Mouse (Mus musculus) midbrain, embryonic 12.5 days (tissue): Measurements from ENCODE around the gene Ulk4. TPM values are rescaled to one million over a fixed set of nuclear protein-coding genes. Genes with fewer than 3 reads are reported as not detected.

Experiments used
- ATAC-seq: fragments of 200-750 bp; cut with Nextera tagmentation; 2 replicates; pipeline ENCODE4 v1.8.0; 2017; ENCODE audit warnings: low read depth, moderate TSS enrichment, moderate library complexity; ENCODE audit not compliant: low FRiP score
- H3K27ac ChIP-seq: fragments of 300-500 bp; sonication (generic); replicated peaks from 2 replicates; pipeline ENCODE4 v1.5.1; 2016; ENCODE audit warnings: mild to moderate bottlenecking
- H3K27me3 ChIP-seq: fragments of 300-500 bp; sonication (generic); 2 replicates; pipeline ENCODE4 v1.6.1; 2016; ENCODE audit warnings: mild to moderate bottlenecking
- H3K36me3 ChIP-seq: fragments of 300-500 bp; sonication (generic); 2 replicates; pipeline ENCODE4 v1.6.1; 2016
- H3K4me1 ChIP-seq: fragments of 300-500 bp; sonication (generic); 2 replicates; pipeline ENCODE4 v1.6.1; 2016
- H3K4me2 ChIP-seq: fragments of 300-500 bp; sonication (generic); replicated peaks from 2 replicates; pipeline ENCODE4 v1.6.1; 2016; ENCODE audit warnings: mild to moderate bottlenecking, moderate library complexity
- H3K4me3 ChIP-seq: fragments of 300-500 bp; sonication (generic); 2 replicates; pipeline ENCODE4 v1.5.1; 2016; ENCODE audit warnings: mild to moderate bottlenecking
- H3K9ac ChIP-seq: fragments of 300-500 bp; sonication (generic); replicated peaks from 2 replicates; pipeline ENCODE4 v1.6.1; 2016; ENCODE audit warnings: mild to moderate bottlenecking, moderate library complexity
- H3K9me3 ChIP-seq: fragments of 300-500 bp; sonication (generic); 2 replicates; pipeline ENCODE4 v1.6.1; 2016; ENCODE audit warnings: mild to moderate bottlenecking
- WGBS: fragments of 180-500 bp; shearing (Covaris S2); methylation state at CpG from one replicate; pipeline ENCODE4 v1.1.7; 2016; 5-methylcytosine and 5-hydroxymethylcytosine counted together
- polyA plus RNA-seq: library from polyadenylated mRNA; unstranded; fragments of >200 nt; fragmentation: Nextera tagmentation; extraction: Ambion mirVana; gene quantifications from 2 replicates; pipeline ENCODE4 v1.2.1, GENCODE M21; 2016

The Ulk4 gene
- polyA plus RNA-seq, 1 experiment from 2014 or later: 193 TPM

GRCm38 (mm10) chr9:121018524-121019315 lies 258.3 kb downstream of the Ulk4 start:
- no peaks in the 10 kb centered on the region for H3K27me3 ChIP-seq
- H3K9me3 ChIP-seq: no peaks in the 10 kb centered on the region
- ATAC-seq: no peak
- no peak overlapping the region for H3K4me3 ChIP-seq
- no peak overlapping the region for H3K9ac ChIP-seq
- no peak overlapping the region for H3K4me2 ChIP-seq
- WGBS: 95% methylated on average over 2 of the region's 2 CpGs
- H3K4me1 ChIP-seq: 0 out of 2 replicates have a peak, but pooled peaks cover 5% of the 10 kb centered on the region
- no peak overlapping the region for H3K27ac ChIP-seq
- no peaks in the 10 kb centered on the region for H3K36me3 ChIP-seq

- 68% methylated on average over 11 of the region's 11 CpGs for WGBS
- ATAC-seq: no peak
- H3K27me3 ChIP-seq: no peaks in the 10 kb centered on the region
- no peak overlapping the region for H3K27ac ChIP-seq
- no peak overlapping the region for H3K4me3 ChIP-seq
- no peaks in the 10 kb centered on the region for H3K9me3 ChIP-seq
- H3K36me3 ChIP-seq: no peaks in the 10 kb centered on the region
- no peak overlapping the region for H3K9ac ChIP-seq
- H3K4me1 ChIP-seq: 0 out of 2 replicates have a peak, but pooled peaks cover 5% of the 10 kb centered on the region
- H3K4me2 ChIP-seq: no peak overlapping the region
Measured at GRCm38 (mm10) chr9:121015810-121016502, 261.0 kb downstream of the Ulk4 start.

- no peak overlapping the region for H3K9ac ChIP-seq
- no peak overlapping the region for H3K4me2 ChIP-seq
- H3K36me3 ChIP-seq: no peaks in the 10 kb centered on the region
- H3K4me1 ChIP-seq: 0 out of 2 replicates have a peak, but pooled peaks cover 9% of the 10 kb centered on the region
- no peak overlapping the region for H3K4me3 ChIP-seq
- 41% methylated on average over 4 of the region's 4 CpGs for WGBS
- no peaks in the 10 kb centered on the region for H3K27me3 ChIP-seq
- no peak for ATAC-seq
- no peaks in the 10 kb centered on the region for H3K9me3 ChIP-seq
- H3K27ac ChIP-seq: no peak overlapping the region
Measured at GRCm38 (mm10) chr9:121011540-121011939, 265.5 kb downstream of the Ulk4 start.

GRCm38 (mm10) chr9:121010544-121010943 lies 266.5 kb downstream of the Ulk4 start:
- Histone ChIP-seq H3K27ac (no peak overlapping the region), H3K4me2 (no peak overlapping the region), H3K27me3 (no peaks in the 10 kb centered on the region), H3K9me3 (no peaks in the 10 kb centered on the region), H3K9ac (no peak overlapping the region), H3K36me3 (no peaks in the 10 kb centered on the region), H3K4me1 (0 out of 2 replicates have a peak, but pooled peaks cover 4% of the 10 kb centered on the region), H3K4me3 (no peak overlapping the region)
- WGBS: 39% methylated on average over 3 of the region's 3 CpGs
- ATAC-seq: no peak

GRCm38 (mm10) chr9:121005961-121006360 lies 271.0 kb downstream of the Ulk4 start:
- 84% methylated on average over 7 of the region's 7 CpGs for WGBS
- ATAC-seq: no peak
- H3K4me2 ChIP-seq: no peak overlapping the region
- H3K9me3 ChIP-seq: no peaks in the 10 kb centered on the region
- no peak overlapping the region for H3K9ac ChIP-seq
- no peaks in the 10 kb centered on the region for H3K36me3 ChIP-seq
- H3K27me3 ChIP-seq: no peaks in the 10 kb centered on the region
- H3K4me1 ChIP-seq: peaks cover 11% of the 10 kb centered on the region; the same call in 1 of the 2 replicates
- no peak overlapping the region for H3K4me3 ChIP-seq
- H3K27ac ChIP-seq: no peak overlapping the region

- Histone ChIP-seq H3K27ac (no peak overlapping the region), H3K9ac (no peak overlapping the region), H3K9me3 (no peaks in the 10 kb centered on the region), H3K4me2 (no peak overlapping the region), H3K36me3 (no peaks in the 10 kb centered on the region), H3K27me3 (no peaks in the 10 kb centered on the region), H3K4me3 (no peak overlapping the region), H3K4me1 (peaks cover 7% of the 10 kb centered on the region; the same call in 1 of the 2 replicates)
- 76% methylated on average over 15 of the region's 15 CpGs for WGBS
- ATAC-seq: no peak
Measured at GRCm38 (mm10) chr9:121001681-121002540, 275.1 kb downstream of the Ulk4 start.

- Histone ChIP-seq H3K4me1 (peaks cover 7% of the 10 kb centered on the region; the same call in 1 of the 2 replicates), H3K9me3 (no peaks in the 10 kb centered on the region), H3K27ac (no peak overlapping the region), H3K27me3 (no peaks in the 10 kb centered on the region), H3K36me3 (no peaks in the 10 kb centered on the region), H3K9ac (no peak overlapping the region), H3K4me2 (no peak overlapping the region), H3K4me3 (no peak overlapping the region)
- ATAC-seq: no peak
- 79% methylated on average over 7 of the region's 7 CpGs for WGBS
Measured at GRCm38 (mm10) chr9:121000641-121001320, 276.2 kb downstream of the Ulk4 start.

GRCm38 (mm10) chr9:120998696-120999095 lies 278.3 kb downstream of the Ulk4 start:
- no peaks in the 10 kb centered on the region for H3K36me3 ChIP-seq
- H3K4me3 ChIP-seq: no peak overlapping the region
- H3K9ac ChIP-seq: no peak overlapping the region

GRCm38 (mm10) chr9:120994223-120995155 lies 282.5 kb downstream of the Ulk4 start:
- Histone ChIP-seq H3K36me3 (no peaks in the 10 kb centered on the region), H3K27me3 (no peaks in the 10 kb centered on the region), H3K27ac (peak overlapping the region; percentile 60; the same call in 1 of the 2 replicates), H3K4me2 (no peak overlapping the region), H3K9ac (no peak overlapping the region), H3K9me3 (no peaks in the 10 kb centered on the region), H3K4me1 (peaks cover 26% of the 10 kb centered on the region), H3K4me3 (no peak overlapping the region)
- 68% methylated on average over 15 of the region's 15 CpGs for WGBS
- no peak; the same call in 1 of the 2 replicates for ATAC-seq

More at GRCm38 (mm10) chr9:120998696-120999095, 278.3 kb downstream of the Ulk4 start:
- Histone ChIP-seq H3K4me1 (peaks cover 14% of the 10 kb centered on the region), H3K4me2 (no peak overlapping the region), H3K9me3 (no peaks in the 10 kb centered on the region), H3K27me3 (no peaks in the 10 kb centered on the region), H3K27ac (no peak overlapping the region)
- 83% methylated on average over 11 of the region's 11 CpGs for WGBS
- ATAC-seq: no peak

- Histone ChIP-seq H3K9me3 (no peaks in the 10 kb centered on the region), H3K27me3 (no peaks in the 10 kb centered on the region), H3K4me2 (peak overlapping the region; percentile 18), H3K4me3 (no peak overlapping the region), H3K9ac (no peak overlapping the region), H3K4me1 (peaks cover 36% of the 10 kb centered on the region), H3K27ac (peak overlapping the region; percentile 60), H3K36me3 (no peaks in the 10 kb centered on the region)
- peak; percentile 54; the same call in 1 of the 2 replicates for ATAC-seq
- 45% methylated on average over 10 of the region's 10 CpGs for WGBS
Measured at GRCm38 (mm10) chr9:120993004-120993403, 284.0 kb downstream of the Ulk4 start.
